Mouse (Mus musculus) liver, embryonic 16.5 days (tissue): ENCODE results near the gene Sde2. TPM values are rescaled to one million over a fixed set of nuclear protein-coding genes. Genes with fewer than 3 reads are reported as not detected.
"Not testable (repeated sequence)": the region's sequence is repeated elsewhere in the genome, so short reads cannot be mapped to it uniquely, and the experiment has no call there.

Experiments used
- ATAC-seq: fragments of 200-750 bp; cut with Nextera tagmentation; 2 replicates; pipeline ENCODE4 v1.8.0; 2017; ENCODE audit warnings: low read depth, mild to moderate bottlenecking, moderate number of reproducible peaks, moderate library complexity
- H3K27ac ChIP-seq: fragments of 300-500 bp; sonication (generic); 2 replicates; pipeline ENCODE4 v1.5.1; 2014; ENCODE audit warnings: mild to moderate bottlenecking, low read length
- H3K27me3 ChIP-seq: fragments of 300-500 bp; sonication (generic); 2 replicates; pipeline ENCODE4 v1.6.1; 2014; ENCODE audit warnings: low read depth, low read length, mixed read lengths; ENCODE audit not compliant: control insufficient read depth, insufficient read depth
- H3K36me3 ChIP-seq: fragments of 300-500 bp; sonication (generic); 2 replicates; pipeline ENCODE4 v1.6.1; 2014; ENCODE audit warnings: mild to moderate bottlenecking; ENCODE audit not compliant: control insufficient read depth, insufficient read depth
- H3K4me1 ChIP-seq: fragments of 300-500 bp; sonication (generic); 2 replicates; pipeline ENCODE4 v1.6.1; 2014; ENCODE audit warnings: low read depth, low read length, mixed read lengths; ENCODE audit not compliant: control insufficient read depth
- H3K4me2 ChIP-seq: fragments of 300-500 bp; sonication (generic); 2 replicates; pipeline ENCODE4 v1.6.1; 2014; ENCODE audit warnings: low read depth, low read length, mixed read lengths
- H3K4me3 ChIP-seq: fragments of 300-500 bp; sonication (generic); 2 replicates; pipeline ENCODE4 v1.5.1; 2014; ENCODE audit warnings: low read depth, mild to moderate bottlenecking, low read length
- H3K9ac ChIP-seq: fragments of 300-500 bp; sonication (generic); 2 replicates; pipeline ENCODE4 v1.6.1; 2014; ENCODE audit warnings: low read depth, low read length
- H3K9me3 ChIP-seq: fragments of 300-500 bp; sonication (generic); replicated peaks from 2 replicates; pipeline ENCODE4 v1.6.1; 2016; ENCODE audit warnings: low read length; ENCODE audit not compliant: control insufficient read depth
- WGBS: fragments of 180-500 bp; shearing (Covaris S2); extraction: QIAGEN DNeasy Blood & Tissue Kit; methylation state at CpG from one replicate; pipeline ENCODE4 v1.1.7; 2014; ENCODE audit not compliant: insufficient replicate concordance; 5-methylcytosine and 5-hydroxymethylcytosine counted together
- polyA plus RNA-seq: library from polyadenylated mRNA; unstranded; fragments of >200 nt; fragmentation: Nextera tagmentation; extraction: Ambion mirVana; gene quantifications from 2 replicates; pipeline ENCODE4 v1.2.1, GENCODE M21; 2015

Gene Sde2
- polyA plus RNA-seq, 1 experiment from 2014 or later: 20.9 TPM

- WGBS: 33% methylated on average over 11 of the region's 11 CpGs
- peak overlapping the region; percentile 54 for H3K9ac ChIP-seq
- no peaks in the 10 kb centered on the region for H3K36me3 ChIP-seq
- ATAC-seq: peak; percentile 78
- peaks cover 27% of the 10 kb centered on the region for H3K4me1 ChIP-seq
- H3K27ac ChIP-seq: peak overlapping the region; percentile 58; the same call in 1 of the 2 replicates
- no peaks in the 10 kb centered on the region; the same call in 1 of the 2 replicates for H3K27me3 ChIP-seq
- peak overlapping the region; percentile 65 for H3K4me2 ChIP-seq
- H3K9me3 ChIP-seq: no peaks in the 10 kb centered on the region
- H3K4me3 ChIP-seq: peak overlapping the region; percentile 40
Measured at GRCm38 (mm10) chr1:180829775-180830174, 21.2 kb upstream of the Sde2 start.

- ATAC-seq: peak; percentile 89
- peak overlapping the region; percentile 40 for H3K4me3 ChIP-seq
- no peaks in the 10 kb centered on the region for H3K36me3 ChIP-seq
- no peaks in the 10 kb centered on the region for H3K9me3 ChIP-seq
- H3K27me3 ChIP-seq: no peaks in the 10 kb centered on the region; the same call in 1 of the 2 replicates
- 57% methylated on average over 11 of the region's 11 CpGs for WGBS
- peaks cover 24% of the 10 kb centered on the region for H3K4me1 ChIP-seq
- peak overlapping the region; percentile 65 for H3K4me2 ChIP-seq
- H3K9ac ChIP-seq: peak overlapping the region; percentile 54
- H3K27ac ChIP-seq: peak overlapping the region; percentile 58; the same call in 1 of the 2 replicates
Measured at GRCm38 (mm10) chr1:180830175-180830574, 20.8 kb upstream of the Sde2 start.

- Histone ChIP-seq H3K36me3 (no peaks in the 10 kb centered on the region), H3K9ac (peak overlapping the region; percentile 2; the same call in 1 of the 2 replicates), H3K27ac (peak overlapping the region; percentile 58; the same call in 1 of the 2 replicates), H3K4me2 (peak overlapping the region; percentile 65), H3K27me3 (no peaks in the 10 kb centered on the region; the same call in 1 of the 2 replicates), H3K9me3 (no peaks in the 10 kb centered on the region), H3K4me1 (peaks cover 26% of the 10 kb centered on the region), H3K4me3 (peak overlapping the region; percentile 40; the same call in 1 of the 2 replicates)
- ATAC-seq: no peak
- WGBS: 55% methylated on average over 14 of the region's 14 CpGs
Measured at GRCm38 (mm10) chr1:180830588-180831346, 20.2 kb upstream of the Sde2 start.

GRCm38 (mm10) chr1:180835273-180836015, 15.5 kb upstream of the Sde2 start:
- no peak overlapping the region for H3K4me2 ChIP-seq
- H3K27ac ChIP-seq: no peak overlapping the region; the same call in 1 of the 2 replicates
- no peaks in the 10 kb centered on the region; the same call in 1 of the 2 replicates for H3K27me3 ChIP-seq
- 20% methylated on average over 10 of the region's 10 CpGs for WGBS
- ATAC-seq: no peak
- no peaks in the 10 kb centered on the region for H3K36me3 ChIP-seq
- no peak overlapping the region for H3K9ac ChIP-seq
- no peaks in the 10 kb centered on the region for H3K9me3 ChIP-seq
- H3K4me3 ChIP-seq: no peak overlapping the region
- H3K4me1 ChIP-seq: peaks cover 13% of the 10 kb centered on the region

GRCm38 (mm10) chr1:180836467-180836866, 14.5 kb upstream of the Sde2 start:
- H3K27ac ChIP-seq, H3K4me2 ChIP-seq, H3K36me3 ChIP-seq, H3K9ac ChIP-seq, H3K4me3 ChIP-seq, H3K9me3 ChIP-seq, H3K27me3 ChIP-seq, H3K4me1 ChIP-seq, ATAC-seq: not testable (repeated sequence)
- WGBS: 89% methylated on average over 6 of the region's 8 CpGs

GRCm38 (mm10) chr1:180837186-180837585, 13.7 kb upstream of the Sde2 start:
- H3K27ac ChIP-seq: no peak overlapping the region
- H3K9ac ChIP-seq: no peak overlapping the region
- ATAC-seq: 0 out of 2 replicates have a peak, but pooled peaks have one; percentile 27
- H3K4me1 ChIP-seq: peaks cover 6% of the 10 kb centered on the region
- H3K36me3 ChIP-seq: no peaks in the 10 kb centered on the region
- H3K9me3 ChIP-seq: no peaks in the 10 kb centered on the region
- no peak overlapping the region for H3K4me3 ChIP-seq
- no peak overlapping the region for H3K4me2 ChIP-seq
- 81% methylated on average over 5 of the region's 5 CpGs for WGBS
- H3K27me3 ChIP-seq: no peaks in the 10 kb centered on the region

- WGBS: 59% methylated on average over 6 of the region's 6 CpGs
- peaks cover 6% of the 10 kb centered on the region for H3K4me1 ChIP-seq
- no peak overlapping the region for H3K4me3 ChIP-seq
- no peak overlapping the region for H3K27ac ChIP-seq
- no peaks in the 10 kb centered on the region for H3K36me3 ChIP-seq
- H3K9ac ChIP-seq: no peak overlapping the region
- no peaks in the 10 kb centered on the region for H3K9me3 ChIP-seq
- no peak for ATAC-seq
- H3K27me3 ChIP-seq: no peaks in the 10 kb centered on the region
- no peak overlapping the region for H3K4me2 ChIP-seq
Measured at GRCm38 (mm10) chr1:180838014-180838413, 12.9 kb upstream of the Sde2 start.

GRCm38 (mm10) chr1:180839201-180839910, 11.6 kb upstream of the Sde2 start:
- Histone ChIP-seq H3K36me3 (no peaks in the 10 kb centered on the region), H3K27me3 (no peaks in the 10 kb centered on the region), H3K9ac (no peak overlapping the region), H3K27ac (no peak overlapping the region), H3K9me3 (no peaks in the 10 kb centered on the region), H3K4me3 (no peak overlapping the region), H3K4me2 (no peak overlapping the region), H3K4me1 (peaks cover 6% of the 10 kb centered on the region)
- 72% methylated on average over 8 of the region's 8 CpGs for WGBS
- ATAC-seq: no peak
